Mouse (Mus musculus) yolk sac, embryonic 10.5 days (tissue): ENCODE measurements around the gene Olfr453.

Source experiments
- DNase-seq: peaks from one replicate; pipeline ENCODE4 v3.0.0-alpha.2; 2017; ENCODE audit warnings: low spot score

Olfr453 gene

DNA sequence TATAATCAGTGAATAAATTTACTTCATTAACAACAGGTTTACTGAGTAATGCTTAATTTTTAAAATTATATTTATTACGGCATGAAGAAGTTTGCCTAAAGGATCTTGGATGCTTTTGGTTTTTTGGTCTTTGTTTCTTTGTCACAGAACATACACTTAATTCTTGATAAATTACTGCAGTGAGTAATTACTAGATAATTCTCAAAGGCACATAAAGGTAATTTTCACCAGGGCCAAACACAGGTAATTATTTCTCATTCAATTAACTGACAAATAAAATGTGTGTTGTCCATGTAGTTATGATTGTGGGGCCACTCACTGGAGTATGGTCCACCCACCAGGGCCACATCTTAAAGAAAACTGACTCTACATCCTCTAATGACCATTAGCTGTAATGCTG, at the start of gene Olfr453:
Gene Olfr453, plus strand, starts transcription at position 301 of the 400 bp plus-strand sequence.
- DNase-seq: no peak

DNA sequence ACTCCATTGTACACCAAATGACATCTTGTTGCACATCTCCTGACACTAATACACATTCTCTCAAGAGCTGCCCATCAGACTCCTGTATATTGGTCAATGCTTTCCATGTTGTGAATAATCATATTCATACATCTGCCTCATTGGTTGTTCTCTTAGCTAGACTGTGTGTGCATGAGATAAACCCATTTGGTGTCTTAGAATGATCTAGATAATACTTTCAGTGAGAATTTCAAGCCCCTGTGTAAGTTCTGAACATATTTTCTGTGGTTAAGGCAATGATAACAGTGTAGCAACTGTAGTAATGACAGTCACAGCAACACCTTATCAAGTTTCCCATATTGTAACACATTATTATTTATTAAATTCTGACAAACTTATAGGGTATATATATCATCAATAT, 49.4 kb upstream of the Olfr453 start:
- no peak for DNase-seq

DNA sequence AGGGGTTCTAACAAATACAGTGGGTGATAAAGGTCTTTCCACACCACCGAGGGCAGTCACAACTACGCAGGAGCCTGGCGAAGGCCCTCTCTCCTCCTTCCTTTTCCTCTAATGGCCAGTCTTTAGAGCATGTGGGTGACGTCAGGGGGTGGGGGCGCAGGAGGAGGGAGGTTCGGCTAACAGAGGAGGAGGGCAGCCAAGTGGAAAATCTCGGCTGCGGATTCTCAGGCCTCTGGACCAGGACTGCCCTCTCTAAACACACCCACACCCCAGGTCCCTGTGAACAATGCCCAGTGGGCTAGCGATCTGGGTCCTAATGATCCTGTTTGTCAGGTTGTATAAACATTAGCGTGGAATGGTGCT, 47.0 kb upstream of the Olfr453 start:
- peak; percentile 73 for DNase-seq

DNA sequence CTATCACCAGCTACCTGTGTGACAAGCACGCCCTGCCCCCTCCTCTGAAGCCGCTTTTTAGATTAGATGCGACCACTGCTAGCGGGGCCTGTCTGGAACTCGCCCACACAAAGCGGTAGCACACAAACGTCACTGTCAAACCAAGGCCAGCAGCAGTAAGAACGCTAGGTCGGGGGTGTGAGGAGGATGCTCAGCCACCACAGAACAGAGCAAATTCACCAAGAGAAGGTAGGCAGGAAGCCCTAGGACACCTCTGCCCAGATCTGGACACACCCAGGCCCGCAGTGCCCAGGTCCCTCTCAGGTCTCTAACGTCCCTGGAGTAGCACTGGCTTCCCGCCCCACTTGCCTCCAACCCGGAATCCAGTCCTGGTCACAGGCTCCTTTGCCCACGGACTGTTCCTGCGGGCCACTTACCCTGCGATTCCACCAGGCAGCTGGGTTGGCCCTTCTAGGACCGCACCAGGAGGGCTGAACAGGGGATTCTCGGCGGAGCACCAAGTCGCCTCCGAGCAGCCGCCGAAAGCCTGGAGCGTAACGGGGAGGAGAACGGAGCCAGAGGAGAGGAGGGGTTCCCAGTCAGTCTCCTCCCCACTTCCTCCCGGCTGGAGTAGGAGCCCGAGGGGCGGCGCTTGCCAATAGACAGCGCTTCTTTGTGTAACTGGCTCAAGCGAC, 46.5 kb upstream of the Olfr453 start:
- peak; percentile 79 for DNase-seq

DNA sequence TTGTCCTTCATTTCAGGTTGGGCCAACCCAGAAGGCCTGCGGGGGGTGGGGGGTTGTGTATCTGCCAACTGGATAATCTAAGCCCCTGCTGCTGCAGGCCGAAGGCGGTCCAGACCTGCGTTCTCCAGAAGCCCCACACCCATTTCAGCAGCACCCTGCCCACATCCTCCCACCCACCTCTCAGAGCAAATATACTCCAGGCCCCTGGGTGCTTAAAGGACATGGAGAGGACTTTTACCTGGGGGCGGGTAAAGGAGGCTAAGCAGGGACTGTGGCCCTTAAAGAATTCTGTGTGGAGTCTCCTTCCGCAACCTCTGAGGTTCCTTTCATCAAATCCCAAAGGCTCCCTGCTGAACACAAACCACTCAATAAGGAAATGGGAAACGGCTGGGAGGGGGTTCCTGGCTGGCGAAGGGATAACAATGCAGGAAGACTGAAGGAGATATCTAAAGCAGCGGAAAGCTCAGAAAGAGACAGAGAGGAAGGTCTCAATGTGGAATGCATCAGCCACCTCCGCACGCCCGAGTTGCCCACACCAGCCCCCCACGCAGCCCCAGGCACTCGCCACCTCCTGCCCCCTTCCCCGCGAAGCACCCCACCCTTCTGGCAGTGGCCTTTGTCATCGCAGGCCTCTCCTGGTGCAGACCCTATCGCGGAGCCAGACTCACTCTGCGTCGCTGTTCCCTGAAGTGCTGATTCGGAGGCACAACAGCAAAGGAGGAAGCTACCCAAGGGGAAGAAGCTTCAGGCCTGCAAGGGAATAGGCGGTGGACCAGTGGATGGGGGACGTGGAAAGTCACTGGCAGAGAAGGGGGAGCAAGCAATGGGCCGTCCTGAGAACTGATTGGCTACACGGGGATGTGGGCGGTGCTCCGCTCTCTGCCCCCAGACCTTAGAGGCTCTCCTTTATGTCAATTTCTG, 29.6 kb upstream of the Olfr453 start, which contains the start of gene Tcaf1:
Gene Tcaf1, minus strand, starts transcription at position 798 of the 921 bp plus-strand sequence.
- peak; percentile 76 for DNase-seq

DNA sequence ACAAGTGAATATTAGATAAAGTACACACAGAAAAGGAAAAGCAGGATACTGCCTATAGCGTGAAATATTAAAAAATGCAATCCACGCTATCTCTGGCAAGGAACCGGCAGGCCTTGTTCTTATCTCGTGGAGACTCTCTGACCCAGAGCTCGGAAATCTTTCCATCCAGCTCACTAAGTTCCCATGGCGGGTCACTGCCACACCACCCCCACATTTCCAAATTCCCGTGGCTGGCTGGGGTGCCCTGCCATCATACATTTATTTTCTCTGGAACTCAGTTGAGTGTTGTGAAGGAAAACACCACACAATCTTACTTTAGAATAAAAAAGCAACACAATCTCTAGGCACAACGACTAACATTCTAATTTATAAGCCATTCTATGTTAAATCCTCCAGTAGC, 24.5 kb upstream of the Olfr453 start:
- DNase-seq: no peak

DNA sequence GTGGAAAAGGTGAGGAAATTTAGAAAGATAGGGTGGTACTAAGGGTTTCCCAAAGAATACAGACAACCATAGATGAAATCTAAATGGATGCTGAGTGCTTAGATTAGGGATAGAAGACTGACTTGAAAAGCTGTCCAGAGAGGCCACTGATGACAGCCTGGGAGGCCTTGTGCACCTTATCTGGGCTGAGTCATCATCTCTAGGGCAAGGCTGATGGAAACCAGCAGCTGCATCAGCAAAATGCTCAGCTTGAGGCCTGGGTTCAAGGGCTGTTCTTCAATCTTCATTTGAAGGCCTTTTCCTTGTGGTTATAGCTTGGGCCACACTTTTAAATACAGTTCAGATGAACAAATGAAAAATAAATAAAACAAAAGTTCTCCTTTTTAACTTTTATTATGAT, 21.2 kb upstream of the Olfr453 start:
- DNase-seq: no peak

DNA sequence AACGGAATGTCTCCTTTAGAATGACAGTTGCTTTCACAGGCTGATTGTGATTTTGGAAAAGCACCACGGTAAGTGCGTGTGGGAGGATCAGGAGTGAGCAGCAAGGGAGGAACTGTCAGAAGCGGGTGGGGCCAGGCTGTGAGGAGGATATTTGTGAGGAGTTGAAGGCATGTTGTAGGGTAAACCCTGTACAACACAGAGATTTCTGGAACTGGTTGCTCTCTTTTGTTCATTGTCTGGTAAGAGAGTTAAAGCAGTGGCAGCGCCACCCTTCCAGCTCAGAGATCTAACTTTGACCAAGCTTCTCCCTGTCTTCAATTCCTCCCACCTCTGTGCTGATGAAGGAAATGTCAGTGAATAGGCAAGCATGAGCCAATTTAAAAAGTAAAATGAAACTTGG, 3.1 kb downstream of the Olfr453 start:
- DNase-seq: no peak

DNA sequence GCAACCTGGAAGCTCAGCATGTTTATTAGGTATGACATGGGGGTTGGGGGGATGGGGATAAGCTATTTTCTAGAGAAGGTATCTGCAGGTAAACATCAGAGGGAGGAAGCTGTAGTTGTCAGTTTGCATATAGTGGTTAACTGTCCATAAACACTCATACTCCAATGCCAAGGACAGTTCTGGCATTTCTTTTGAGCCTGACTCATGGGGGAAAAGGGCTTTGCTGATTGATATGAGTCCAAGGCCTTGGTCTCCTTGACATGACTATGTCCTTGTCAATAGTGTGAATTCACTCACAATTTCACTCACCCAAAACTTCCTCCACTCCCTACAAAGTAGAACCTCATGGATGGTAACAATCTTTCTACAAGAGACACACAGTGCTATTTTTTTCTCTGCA, 8.7 kb downstream of the Olfr453 start:
- DNase-seq: no peak

DNA sequence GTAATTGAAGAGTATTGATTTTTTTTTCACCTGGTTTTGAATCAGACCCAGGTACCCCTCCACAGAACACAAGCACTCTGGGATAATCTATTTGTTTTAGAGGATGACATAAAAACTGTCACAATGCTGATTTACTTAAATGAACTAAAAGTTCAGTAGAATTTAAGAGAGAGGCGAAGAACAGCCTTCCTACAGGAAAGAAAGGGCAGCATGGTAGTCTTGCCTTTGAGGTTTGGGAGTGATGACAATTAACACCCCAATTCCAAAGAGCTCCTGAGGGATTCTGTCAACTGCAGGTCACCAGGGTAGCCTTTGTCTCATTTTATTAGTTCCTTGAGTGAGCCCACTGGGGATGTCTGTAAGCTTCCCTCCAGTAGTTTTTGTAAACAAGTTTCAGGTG, 16.9 kb downstream of the Olfr453 start, which contains the start of gene Olfr38:
Gene Olfr38, plus strand, starts transcription at position 301 of the 400 bp plus-strand sequence.
- no peak for DNase-seq

DNA sequence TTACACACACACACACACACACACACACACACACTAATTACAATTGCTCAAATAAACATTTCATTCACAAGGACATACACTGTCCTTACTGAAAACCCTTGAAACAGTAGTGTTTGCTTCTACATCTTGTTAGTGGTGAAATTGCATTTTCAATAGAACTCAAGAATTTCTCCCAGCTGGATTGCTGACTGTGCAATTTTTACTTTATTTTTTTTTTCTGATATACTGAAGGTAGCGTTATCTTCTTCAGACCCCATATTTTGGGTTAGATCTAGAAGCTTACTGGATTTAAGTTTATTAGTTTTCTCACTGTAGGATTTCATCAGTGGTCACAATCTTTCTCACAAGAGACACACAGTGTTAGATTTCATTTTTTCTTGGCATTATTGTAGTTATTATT, 37.9 kb downstream of the Olfr453 start:
- no peak for DNase-seq

DNA sequence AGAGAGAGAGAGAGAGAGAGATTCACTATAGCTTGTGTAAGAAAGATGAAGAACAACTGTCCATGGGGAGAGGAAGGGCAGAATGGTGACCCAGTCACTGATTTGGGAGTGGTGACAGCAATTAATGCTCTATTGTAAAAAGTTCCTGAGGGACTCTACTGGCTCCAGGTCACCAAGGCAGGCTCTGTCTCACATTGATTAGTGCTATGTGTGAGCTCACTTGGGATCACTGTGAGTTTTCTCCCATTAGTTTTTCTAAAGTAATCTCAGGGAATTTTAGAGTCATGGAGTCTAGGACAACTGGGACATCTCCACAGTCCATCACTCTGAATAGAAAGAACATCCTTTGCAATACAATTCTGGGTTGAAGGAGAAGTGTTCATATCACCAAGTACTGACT, 45.6 kb downstream of the Olfr453 start, which contains the start of gene Olfr452:
Gene Olfr452, plus strand, starts transcription at position 301 of the 400 bp plus-strand sequence.
- no peak for DNase-seq

DNA sequence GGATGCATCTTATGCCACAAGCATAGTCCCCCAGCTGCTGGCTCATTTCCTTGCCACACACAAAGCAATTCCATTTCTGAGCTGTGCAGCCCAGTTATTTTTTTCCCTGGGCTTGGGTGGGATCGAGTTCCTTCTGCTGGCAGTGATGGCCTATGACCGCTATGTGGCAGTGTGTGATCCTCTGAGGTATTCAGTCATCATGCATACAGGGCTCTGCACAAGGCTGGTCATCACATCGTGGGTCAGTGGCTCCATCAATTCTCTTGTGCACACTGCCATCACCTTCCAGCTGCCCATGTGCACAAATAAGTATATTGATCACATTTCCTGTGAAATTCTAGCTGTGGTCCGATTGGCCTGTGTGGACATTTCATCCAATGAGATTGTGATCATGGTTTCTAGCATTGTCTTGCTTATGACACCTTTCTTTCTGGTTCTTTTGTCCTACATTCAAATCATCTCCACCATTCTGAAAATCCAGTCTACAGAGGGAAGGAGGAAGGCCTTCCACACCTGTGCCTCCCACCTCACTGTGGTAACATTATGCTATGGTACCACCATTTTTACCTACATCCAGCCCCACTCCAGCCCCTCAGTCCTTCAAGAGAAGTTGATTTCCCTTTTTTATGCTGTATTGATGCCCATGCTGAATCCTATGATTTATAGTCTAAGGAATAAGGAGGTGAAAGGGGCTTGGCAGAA, 51.2 kb downstream of the Olfr453 start:
- DNase-seq: no peak

DNA sequence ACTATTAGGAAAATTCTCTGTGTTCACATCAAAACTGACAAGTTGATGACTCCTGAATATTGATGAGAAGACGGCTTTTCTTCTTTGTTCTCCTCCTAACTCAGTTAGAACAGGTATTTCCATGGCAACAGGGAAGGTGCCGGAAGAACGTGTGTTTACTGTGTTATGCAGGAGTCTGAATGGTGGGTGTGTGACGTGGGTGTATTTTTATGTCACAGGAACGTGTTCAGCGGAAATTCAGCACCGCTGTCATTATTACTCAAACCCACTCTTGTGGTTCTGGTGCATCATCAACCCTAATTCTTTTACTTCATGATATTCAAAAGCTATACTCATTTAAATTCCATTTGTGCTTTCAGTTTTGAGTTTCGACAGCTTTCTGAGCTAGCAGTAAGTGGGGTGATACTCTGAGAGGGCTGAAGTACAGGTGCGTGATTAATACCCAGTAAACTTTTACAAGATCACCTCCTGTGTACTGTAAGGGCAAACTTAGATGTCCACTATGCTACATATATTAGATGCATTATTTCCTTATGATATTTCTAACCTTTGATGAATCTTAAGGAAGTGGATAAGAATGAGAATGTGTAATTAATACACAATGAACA, 51.9 kb downstream of the Olfr453 start:
- no peak for DNase-seq

DNA sequence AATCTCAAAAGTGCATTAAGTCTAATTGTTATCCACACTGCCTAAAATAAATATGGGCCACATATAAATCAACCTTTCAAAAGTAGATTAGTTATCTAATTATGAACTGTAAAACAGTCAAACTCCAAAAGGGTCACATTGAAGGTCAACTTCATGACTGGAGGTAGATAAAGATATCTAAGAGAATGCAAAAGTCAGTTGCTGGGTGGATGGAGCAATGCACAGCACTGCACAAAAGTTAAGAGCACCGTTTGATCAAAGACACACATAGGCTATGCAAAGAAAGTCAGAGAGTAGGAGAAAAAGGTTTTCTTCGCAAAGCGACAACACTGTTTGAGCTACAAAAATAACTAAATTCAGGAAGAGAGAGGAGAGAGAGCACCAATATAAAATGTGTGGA, 55.8 kb downstream of the Olfr453 start:
- DNase-seq: no peak
